Mouse (Mus musculus) forebrain, embryonic 10.5 days (tissue): ENCODE measurements around the gene Gdf15. TPM values are rescaled to one million over a fixed set of nuclear protein-coding genes. Genes with fewer than 3 reads are reported as not detected.

Source experiments
- DNase-seq: peaks from one replicate; pipeline ENCODE4 v3.0.0-alpha.2; 2017; ENCODE audit warnings: low spot score; ENCODE audit errors: extremely low spot score
- H3K27ac ChIP-seq: fragments of 300-500 bp; sonication (generic); 2 replicates; pipeline ENCODE4 v1.5.1; 2016; ENCODE audit warnings: mild to moderate bottlenecking
- H3K27me3 ChIP-seq: fragments of 300-500 bp; sonication (generic); 2 replicates; pipeline ENCODE4 v1.6.1; 2016; ENCODE audit warnings: mild to moderate bottlenecking; ENCODE audit not compliant: poor library complexity, severe bottlenecking
- H3K36me3 ChIP-seq: fragments of 300-500 bp; sonication (generic); replicated peaks from 2 replicates; pipeline ENCODE4 v1.6.1; 2016; ENCODE audit warnings: mild to moderate bottlenecking, moderate library complexity
- H3K4me1 ChIP-seq: fragments of 300-500 bp; sonication (generic); 2 replicates; pipeline ENCODE4 v1.6.1; 2016
- H3K4me3 ChIP-seq: fragments of 300-500 bp; sonication (generic); 2 replicates; pipeline ENCODE4 v1.5.1; 2016; ENCODE audit warnings: mild to moderate bottlenecking, moderate library complexity
- H3K9me3 ChIP-seq: fragments of 300-500 bp; sonication (generic); 2 replicates; pipeline ENCODE4 v1.6.1; 2016; ENCODE audit warnings: mild to moderate bottlenecking, moderate library complexity
- WGBS: fragments of 180-500 bp; shearing (Covaris S2); methylation state at CpG from one replicate; pipeline ENCODE4 v1.1.7; 2016; 5-methylcytosine and 5-hydroxymethylcytosine counted together
- polyA plus RNA-seq: library from polyadenylated mRNA; unstranded; fragments of >200 nt; fragmentation: Nextera tagmentation; extraction: Ambion mirVana; gene quantifications from 2 replicates; pipeline ENCODE4 v1.2.1, GENCODE M21; 2016

Gene Gdf15
- not detected in 2 replicates for polyA plus RNA-seq

GRCm38 (mm10) chr8:70632346-70632892, at the start of gene Gdf15:
Gene Gdf15 (minus strand): TSS chr8:70632456.
- no peaks in the 10 kb centered on the region for H3K9me3 ChIP-seq
- H3K4me3 ChIP-seq = peak within 1 kb of the TSS; percentile 61
- no peaks in the 10 kb centered on the region for H3K36me3 ChIP-seq
- DNase-seq = no peak
- 76% methylated on average over 6 of the region's 6 CpGs for WGBS
- peaks cover 39% of the 10 kb centered on the region for H3K27me3 ChIP-seq
- peaks cover 48% of the 10 kb centered on the region for H3K4me1 ChIP-seq
- 0 out of 2 replicates have a peak within 1 kb of the TSS, but pooled peaks have one; percentile 31 for H3K27ac ChIP-seq

- WGBS = 75% methylated on average over 3 of the region's 3 CpGs
- no peak for DNase-seq
- H3K27me3 ChIP-seq = no peaks in the 10 kb centered on the region
- no peak overlapping the region for H3K4me3 ChIP-seq
- H3K4me1 ChIP-seq = peaks cover 19% of the 10 kb centered on the region
- H3K36me3 ChIP-seq = peaks cover 40% of the 10 kb centered on the region
- H3K27ac ChIP-seq = 0 out of 2 replicates have a peak overlapping the region, but pooled peaks have one; percentile 11
- no peaks in the 10 kb centered on the region for H3K9me3 ChIP-seq
Measured at GRCm38 (mm10) chr8:70681410-70681809, 49.2 kb upstream of the Gdf15 start.

GRCm38 (mm10) chr8:70680039-70680438, 47.8 kb upstream of the Gdf15 start:
- H3K4me1 ChIP-seq = peaks cover 27% of the 10 kb centered on the region
- no peak overlapping the region for H3K4me3 ChIP-seq
- peaks cover 48% of the 10 kb centered on the region for H3K36me3 ChIP-seq
- H3K9me3 ChIP-seq = no peaks in the 10 kb centered on the region
- 73% methylated on average over 3 of the region's 3 CpGs for WGBS
- DNase-seq = no peak
- H3K27ac ChIP-seq = no peak overlapping the region
- H3K27me3 ChIP-seq = no peaks in the 10 kb centered on the region

- peaks cover 48% of the 10 kb centered on the region for H3K36me3 ChIP-seq
- 92% methylated on average over 4 of the region's 4 CpGs for WGBS
- H3K27me3 ChIP-seq = no peaks in the 10 kb centered on the region
- no peak overlapping the region for H3K4me3 ChIP-seq
- DNase-seq = no peak
- H3K9me3 ChIP-seq = no peaks in the 10 kb centered on the region
- H3K27ac ChIP-seq = no peak overlapping the region
- H3K4me1 ChIP-seq = peaks cover 31% of the 10 kb centered on the region
Measured at GRCm38 (mm10) chr8:70679404-70679803, 47.1 kb upstream of the Gdf15 start.

GRCm38 (mm10) chr8:70678679-70679078, 46.4 kb upstream of the Gdf15 start:
- peaks cover 48% of the 10 kb centered on the region for H3K36me3 ChIP-seq

GRCm38 (mm10) chr8:70677451-70678080, 45.3 kb upstream of the Gdf15 start:
- 93% methylated on average over 15 of the region's 15 CpGs for WGBS
- DNase-seq = no peak
- H3K9me3 ChIP-seq = no peaks in the 10 kb centered on the region
- H3K36me3 ChIP-seq = peaks cover 48% of the 10 kb centered on the region
- no peaks in the 10 kb centered on the region for H3K27me3 ChIP-seq
- peaks cover 39% of the 10 kb centered on the region for H3K4me1 ChIP-seq
- no peak overlapping the region; the same call in 1 of the 2 replicates for H3K4me3 ChIP-seq
- no peak overlapping the region for H3K27ac ChIP-seq

More at GRCm38 (mm10) chr8:70678679-70679078, 46.4 kb upstream of the Gdf15 start:
- Histone ChIP-seq H3K4me1 (peaks cover 36% of the 10 kb centered on the region), H3K9me3 (no peaks in the 10 kb centered on the region), H3K4me3 (no peak overlapping the region), H3K27me3 (no peaks in the 10 kb centered on the region), H3K27ac (no peak overlapping the region)
- no peak for DNase-seq

GRCm38 (mm10) chr8:70675336-70675735, 43.1 kb upstream of the Gdf15 start:
- 83% methylated on average over 1 of the region's 1 CpGs for WGBS
- Histone ChIP-seq H3K27ac (no peak overlapping the region), H3K4me3 (no peak overlapping the region), H3K4me1 (peaks cover 38% of the 10 kb centered on the region), H3K36me3 (peaks cover 47% of the 10 kb centered on the region), H3K9me3 (no peaks in the 10 kb centered on the region), H3K27me3 (no peaks in the 10 kb centered on the region)
- DNase-seq = no peak

GRCm38 (mm10) chr8:70674716-70675115, 42.5 kb upstream of the Gdf15 start:
- Histone ChIP-seq H3K9me3 (no peaks in the 10 kb centered on the region), H3K27ac (peak overlapping the region; percentile 98), H3K36me3 (peaks cover 40% of the 10 kb centered on the region), H3K27me3 (no peaks in the 10 kb centered on the region), H3K4me3 (peak overlapping the region; percentile 78), H3K4me1 (peaks cover 38% of the 10 kb centered on the region)
- no peak for DNase-seq
- 81% methylated on average over 4 of the region's 4 CpGs for WGBS

GRCm38 (mm10) chr8:70674109-70674508, 41.9 kb upstream of the Gdf15 start:
- no peak for DNase-seq
- Histone ChIP-seq H3K27me3 (no peaks in the 10 kb centered on the region), H3K4me1 (peaks cover 38% of the 10 kb centered on the region), H3K4me3 (peak overlapping the region; percentile 78), H3K36me3 (peaks cover 34% of the 10 kb centered on the region), H3K9me3 (no peaks in the 10 kb centered on the region), H3K27ac (peak overlapping the region; percentile 98)
- 92% methylated on average over 3 of the region's 3 CpGs for WGBS

- peaks cover 26% of the 10 kb centered on the region for H3K36me3 ChIP-seq
- peak; percentile 99 for DNase-seq
- peaks cover 38% of the 10 kb centered on the region for H3K4me1 ChIP-seq
- peak within 1 kb of the TSS; percentile 98 for H3K27ac ChIP-seq
- peak within 1 kb of the TSS; percentile 78 for H3K4me3 ChIP-seq
- 0 out of 2 replicates have a peak, but pooled peaks cover under 1% of the 10 kb centered on the region for H3K9me3 ChIP-seq
- H3K27me3 ChIP-seq = no peaks in the 10 kb centered on the region
- WGBS = under 1% methylated on average over 60 of the region's 60 CpGs
Measured at GRCm38 (mm10) chr8:70673079-70673856, 41.0 kb upstream of the Gdf15 start, which contains the start of gene Lsm4. Gene Lsm4 (plus strand): TSS chr8:70673248.

GRCm38 (mm10) chr8:70672325-70673078, 40.2 kb upstream of the Gdf15 start:
- Histone ChIP-seq H3K36me3 (peaks cover 18% of the 10 kb centered on the region), H3K4me1 (peaks cover 38% of the 10 kb centered on the region), H3K27me3 (no peaks in the 10 kb centered on the region), H3K27ac (peak overlapping the region; percentile 98), H3K4me3 (peak overlapping the region; percentile 78), H3K9me3 (0 out of 2 replicates have a peak, but pooled peaks cover 3% of the 10 kb centered on the region)
- WGBS = 40% methylated on average over 19 of the region's 19 CpGs
- no peak for DNase-seq

GRCm38 (mm10) chr8:70671615-70672324, 39.5 kb upstream of the Gdf15 start:
- peaks cover 38% of the 10 kb centered on the region for H3K4me1 ChIP-seq
- 0 out of 2 replicates have a peak, but pooled peaks cover 3% of the 10 kb centered on the region for H3K9me3 ChIP-seq
- H3K4me3 ChIP-seq = no peak overlapping the region
- H3K27me3 ChIP-seq = no peaks in the 10 kb centered on the region
- peaks cover 11% of the 10 kb centered on the region for H3K36me3 ChIP-seq
- 64% methylated on average over 10 of the region's 10 CpGs for WGBS
- no peak for DNase-seq
- H3K27ac ChIP-seq = peak overlapping the region; percentile 98
